Mouse (Mus musculus) midbrain, embryonic 10.5 days (tissue): ENCODE results near the gene Apc2. TPM values are rescaled to one million over a fixed set of nuclear protein-coding genes. Genes with fewer than 3 reads are reported as not detected.

Experiments used
- DNase-seq: peaks from one replicate; pipeline ENCODE4 v3.0.0-alpha.2; 2017; ENCODE audit warnings: low spot score
- H3K27ac ChIP-seq: fragments of 300-500 bp; sonication (generic); replicated peaks from 2 replicates; pipeline ENCODE4 v1.5.1; 2016; ENCODE audit warnings: mild to moderate bottlenecking
- H3K27me3 ChIP-seq: fragments of 300-500 bp; sonication (generic); 2 replicates; pipeline ENCODE4 v1.6.1; 2016; ENCODE audit warnings: low read depth, mild to moderate bottlenecking; ENCODE audit not compliant: poor library complexity, severe bottlenecking
- H3K36me3 ChIP-seq: fragments of 300-500 bp; sonication (generic); 2 replicates; pipeline ENCODE4 v1.6.1; 2016; ENCODE audit warnings: mild to moderate bottlenecking, moderate library complexity
- H3K4me1 ChIP-seq: fragments of 300-500 bp; sonication (generic); 2 replicates; pipeline ENCODE4 v1.6.1; 2016
- H3K4me3 ChIP-seq: fragments of 300-500 bp; sonication (generic); 2 replicates; pipeline ENCODE4 v1.5.1; 2016; ENCODE audit warnings: mild to moderate bottlenecking, moderate library complexity
- H3K9me3 ChIP-seq: fragments of 300-500 bp; sonication (generic); replicated peaks from 2 replicates; pipeline ENCODE4 v1.6.1; 2016; ENCODE audit warnings: mild to moderate bottlenecking
- WGBS: fragments of 180-500 bp; shearing (Covaris S2); methylation state at CpG from one replicate; pipeline ENCODE4 v1.1.7; 2016; 5-methylcytosine and 5-hydroxymethylcytosine counted together
- microRNA-seq: library from miRNA; unstranded; fragments of <30 nt; microRNA quantifications from one replicate; pipeline ENCODE4, GENCODE M21; 2017
- polyA plus RNA-seq: library from polyadenylated mRNA; unstranded; fragments of >200 nt; fragmentation: Nextera tagmentation; extraction: Ambion mirVana; gene quantifications from 2 replicates; pipeline ENCODE4 v1.2.1, GENCODE M21; 2016

The Apc2 gene
- polyA plus RNA-seq, 1 experiment from 2014 or later, result 28.3 TPM

DNA sequence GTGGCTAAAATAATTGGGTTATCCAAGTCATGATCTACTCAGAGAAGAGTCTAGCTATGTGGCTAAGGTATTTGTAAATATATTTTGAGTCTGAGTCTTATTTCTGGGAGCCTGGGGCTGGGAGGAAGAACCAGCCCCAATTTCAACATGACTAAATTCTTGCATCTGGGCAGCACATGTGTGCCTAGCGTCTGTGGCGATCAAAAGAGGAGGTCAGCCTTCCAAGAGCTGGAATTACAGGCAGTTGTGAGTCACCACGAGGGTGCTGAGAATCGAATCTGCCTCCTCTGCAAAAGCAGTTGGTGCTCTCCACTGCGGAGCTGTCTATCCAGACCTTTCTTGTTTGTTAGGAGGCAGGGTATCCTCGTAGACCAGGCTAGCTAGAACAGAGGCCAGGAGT, 70.0 kb downstream of the Apc2 start:
- DNase-seq, result no peak
- WGBS, result 74% methylated on average over 6 of the region's 6 CpGs
- H3K27me3 ChIP-seq, result peaks cover 50% of the 10 kb centered on the region
- H3K27ac ChIP-seq, result no peak overlapping the region
- H3K4me3 ChIP-seq, result no peak overlapping the region
- no peaks in the 10 kb centered on the region for H3K36me3 ChIP-seq
- H3K4me1 ChIP-seq, result peaks cover 12% of the 10 kb centered on the region
- H3K9me3 ChIP-seq, result peaks cover 7% of the 10 kb centered on the region

Small RNA genes within 50 kb of the gene (microRNA-seq; reads per million reads assigned to microRNA genes)
- gene Mir6911, result 1.2 reads per million

Other genes with a start within 250 kb of the Apc2 start
- gene Gpx4, start 248.8 kb upstream of the Apc2 start, polyA plus RNA-seq, result 702 and 747 TPM in 2 replicates
- 15.0 and 15.2 TPM in 2 replicates for gene Sbno2, start 190.4 kb upstream of the Apc2 start, polyA plus RNA-seq
- 18.0 and 19.7 TPM in 2 replicates for gene Stk11, start 180.2 kb upstream of the Apc2 start, polyA plus RNA-seq
- gene Atp5d, start 157.3 kb upstream of the Apc2 start, polyA plus RNA-seq, result 463 and 481 TPM in 2 replicates
- 7.8 and 9.3 TPM in 2 replicates for gene Cbarp, start 155.1 kb upstream of the Apc2 start, polyA plus RNA-seq
- gene Midn, start 147.7 kb upstream of the Apc2 start, polyA plus RNA-seq, result 17.8 and 19.7 TPM in 2 replicates
- gene Cirbp, start 130.0 kb upstream of the Apc2 start, polyA plus RNA-seq, result 91.8 and 135 TPM in 2 replicates
- gene 1600002K03Rik, start 123.0 kb upstream of the Apc2 start, polyA plus RNA-seq, result 10.6 and 11.2 TPM in 2 replicates
- gene Efna2, start 116.5 kb upstream of the Apc2 start, polyA plus RNA-seq, result 56.6 and 64.5 TPM in 2 replicates
- gene Mum1, start 69.5 kb upstream of the Apc2 start, polyA plus RNA-seq, result 154 and 166 TPM in 2 replicates
- 288 and 314 TPM in 2 replicates for gene Ndufs7, start 46.9 kb upstream of the Apc2 start, polyA plus RNA-seq
- 32.5 and 35.5 TPM in 2 replicates for gene Gamt, start 35.0 kb upstream of the Apc2 start, polyA plus RNA-seq
- 43.7 and 50.6 TPM in 2 replicates for gene Dazap1, start 34.5 kb upstream of the Apc2 start, polyA plus RNA-seq
- gene Rps15, start 3.5 kb upstream of the Apc2 start, polyA plus RNA-seq, result 889 and 1,053 TPM in 2 replicates
- 57.3 TPM in 2 replicates for gene 2310011J03Rik, start 24.6 kb downstream of the Apc2 start, polyA plus RNA-seq
- gene Pcsk4, start 33.5 kb downstream of the Apc2 start, polyA plus RNA-seq, result 3.3 and 4.2 TPM in 2 replicates
- 9.1 and 11.5 TPM in 2 replicates for gene Reep6, start 34.0 kb downstream of the Apc2 start, polyA plus RNA-seq
- gene Adamtsl5, start 52.4 kb downstream of the Apc2 start, polyA plus RNA-seq, result 0.48 and 0.91 TPM in 2 replicates
- gene Plk5, start 60.5 kb downstream of the Apc2 start, polyA plus RNA-seq, result 0.12 and 0.32 TPM in 2 replicates
- 6.3 and 6.4 TPM in 2 replicates for gene Mex3d, start 91.7 kb downstream of the Apc2 start, polyA plus RNA-seq
- gene Mbd3, start 103.6 kb downstream of the Apc2 start, polyA plus RNA-seq, result 338 and 351 TPM in 2 replicates
- 610 and 635 TPM in 2 replicates for gene Uqcr11, start 110.9 kb downstream of the Apc2 start, polyA plus RNA-seq
- gene Tcf3, start 137.7 kb downstream of the Apc2 start, polyA plus RNA-seq, result 190 and 191 TPM in 2 replicates
- 1.4 and 2.1 TPM in 2 replicates for gene Onecut3, start 198.9 kb downstream of the Apc2 start, polyA plus RNA-seq
- gene Atp8b3, start 243.1 kb downstream of the Apc2 start, polyA plus RNA-seq, result 0.41 and 0.79 TPM in 2 replicates